Mouse (Mus musculus) fibroblast of lung, adult 2 months (primary cell): Measurements from ENCODE around the gene Itgb3bp.

Experiments used
- DNase-seq: peaks from one replicate; pipeline ENCODE4 v3.0.0-alpha.2; 2011; ENCODE audit warnings: low read depth

Gene Itgb3bp

DNA sequence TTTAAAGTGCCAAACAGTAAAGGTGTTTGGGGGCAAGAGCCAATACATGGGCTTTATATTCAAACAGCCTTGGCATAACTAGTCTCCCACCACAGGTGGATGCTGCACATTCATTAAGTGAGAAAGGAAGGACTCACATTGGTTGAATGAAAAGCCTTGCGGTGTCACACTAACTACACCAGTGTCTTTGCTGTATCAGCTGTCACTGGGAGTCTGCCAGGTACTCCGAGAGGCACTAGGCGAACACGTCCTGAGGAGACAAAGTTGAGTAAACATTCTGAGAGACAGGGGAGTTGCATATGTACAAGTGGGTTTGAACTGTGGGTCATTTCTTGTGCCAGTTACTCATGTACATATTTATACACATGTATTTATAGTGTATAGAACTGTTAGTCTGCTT, 205.3 kb downstream of the Itgb3bp start:
- DNase-seq: no peak

DNA sequence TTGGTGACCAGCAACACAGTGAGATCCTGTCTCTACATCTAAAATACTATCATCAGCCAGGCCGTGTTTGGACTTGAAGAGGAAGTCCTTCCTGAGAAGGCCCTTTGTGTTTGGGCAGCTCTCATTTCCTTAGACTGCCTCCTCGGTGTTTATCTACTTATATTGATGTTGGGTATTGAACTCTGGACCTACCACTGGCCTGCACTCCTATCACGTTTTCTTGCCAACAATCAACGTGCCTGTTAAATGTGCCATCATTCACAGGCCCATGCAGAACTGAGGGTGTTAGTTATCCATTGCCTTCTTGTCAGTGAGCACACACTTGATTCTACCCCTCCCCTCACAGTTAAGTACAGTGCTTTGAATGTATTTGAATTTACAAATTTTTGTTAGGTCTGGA, 211.7 kb downstream of the Itgb3bp start:
- DNase-seq: no peak

DNA sequence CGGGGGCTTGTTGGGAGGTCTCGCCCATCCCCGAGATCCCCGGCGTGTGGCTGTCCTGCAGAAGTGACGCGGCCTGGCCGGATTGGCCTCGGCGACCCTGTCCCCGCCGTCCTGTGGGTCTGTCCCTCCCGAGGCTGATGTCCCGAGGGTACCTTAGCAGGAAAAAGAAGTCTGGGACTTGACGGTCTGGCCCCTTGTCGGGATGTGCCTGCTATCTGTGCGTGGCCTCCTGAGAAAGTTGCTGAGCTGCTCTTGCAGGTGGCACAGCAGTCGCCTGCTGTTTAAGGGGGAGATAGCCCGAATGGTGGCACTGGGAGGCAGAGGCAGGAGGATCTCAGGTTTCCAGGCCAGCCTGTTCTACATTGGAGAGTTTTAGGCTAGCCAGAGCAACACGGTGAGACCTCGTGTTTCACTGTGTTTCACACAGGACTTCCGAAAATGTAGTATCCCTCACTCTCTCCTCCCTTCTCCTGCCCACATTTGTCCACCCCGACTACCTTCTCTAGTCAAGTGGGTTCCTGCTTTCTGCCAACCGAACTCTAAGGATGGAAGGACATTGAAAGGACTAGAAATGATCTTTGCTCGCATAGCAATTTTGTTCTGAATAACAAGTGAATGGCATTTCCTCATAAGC, 213.7 kb downstream of the Itgb3bp start:
- peak; percentile 0 for DNase-seq
